Comparison of ENCODE assay signal across 10 mouse cellular contexts in the genomic region with DNA sequence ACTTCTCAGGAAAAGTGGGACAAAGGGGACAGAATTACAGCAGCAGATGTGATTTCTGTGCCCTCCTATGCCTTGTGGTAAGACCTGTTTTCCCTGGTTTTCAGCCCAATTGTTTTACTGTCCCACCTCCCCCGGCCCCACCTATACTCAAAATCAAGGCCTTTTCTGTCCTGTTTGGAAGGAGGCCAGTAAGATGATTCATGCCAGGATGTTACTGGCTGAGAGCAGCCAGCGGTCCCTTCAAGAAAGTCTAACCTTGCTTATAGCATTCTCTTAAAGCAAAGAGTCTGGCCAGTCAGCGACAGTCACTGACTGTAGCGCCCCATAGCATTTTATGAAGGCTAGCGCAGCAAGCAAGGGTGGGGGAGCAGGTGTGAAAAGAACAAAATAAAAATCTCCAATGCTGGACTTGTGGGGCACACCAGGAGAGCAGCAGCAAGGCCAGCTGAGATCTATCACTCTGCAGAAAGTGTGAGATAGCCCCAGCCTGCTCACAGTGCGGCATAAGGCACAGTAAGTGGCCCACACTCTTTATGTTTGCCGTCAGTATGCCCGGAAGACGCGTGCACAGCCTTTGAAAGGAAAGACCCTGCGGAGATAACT. TPM values are rescaled to one million over a fixed set of nuclear protein-coding genes. Genes with fewer than 3 reads are reported as not detected.
DNase-seq lines count a peak whose midpoint lies in the region; ATAC-seq lines count a peak whose summit lies in the region.
"Had no signal": no experiment of that assay in that cellular context is flagged by ENCODE, and none has a peak within 500 bp of the region (broad histone marks: within the 10 kb centered on the region; RNA-seq: fewer than 3 reads in every experiment).

No protein-coding gene starts in this region.

- H3K27ac ChIP-seq in forebrain, embryonic 16.5 days (ENCODE audit: low read length): peak overlapping the region; percentile 45; the same call in 1 of the 2 replicates
- H3K27ac ChIP-seq in forebrain, embryonic 11.5 days (ENCODE audit: low read depth, low read length): no peak overlapping the region
- peak overlapping the region; percentile 74 for H3K27ac ChIP-seq in heart, embryonic 12.5 days (ENCODE audit: poor library complexity, severe bottlenecking)
- H3K27ac ChIP-seq in kidney, embryonic 16.5 days (ENCODE audit: low read length): peak overlapping the region; percentile 80
- peak overlapping the region; percentile 64; the same call in 1 of the 2 replicates for H3K27ac ChIP-seq in stomach, embryonic 15.5 days

- H3K27me3 ChIP-seq in forebrain, embryonic 16.5 days (replicated peaks; ENCODE audit: control insufficient read depth, insufficient read depth, low read length): no peaks in the 10 kb centered on the region
- no peaks in the 10 kb centered on the region for H3K27me3 ChIP-seq in forebrain, embryonic 11.5 days (ENCODE audit: control insufficient read depth, insufficient read depth, low read length)
- no peaks in the 10 kb centered on the region for H3K27me3 ChIP-seq in heart, embryonic 12.5 days (replicated peaks)
- no peaks in the 10 kb centered on the region for H3K27me3 ChIP-seq in kidney, embryonic 16.5 days (ENCODE audit: insufficient read depth, low read length)
- H3K27me3 ChIP-seq in stomach, embryonic 15.5 days (replicated peaks): no peaks in the 10 kb centered on the region
- H3K27me3 ChIP-seq: CH12.LX had no signal

- WGBS in forebrain, embryonic 16.5 days: 63% methylated on average over 11 of the region's 11 CpGs
- WGBS in forebrain, embryonic 11.5 days: 80% methylated on average over 11 of the region's 11 CpGs
- 54% methylated on average over 11 of the region's 11 CpGs for WGBS in heart, embryonic 12.5 days
- WGBS in kidney, embryonic 16.5 days: 57% methylated on average over 11 of the region's 11 CpGs
- 57% methylated on average over 11 of the region's 11 CpGs for WGBS in stomach, embryonic 15.5 days

- no peak overlapping the region for H3K9ac ChIP-seq in forebrain, embryonic 16.5 days (replicated peaks; ENCODE audit: low read depth, low read length)
- no peak overlapping the region for H3K9ac ChIP-seq in forebrain, embryonic 11.5 days (ENCODE audit: low read length)
- H3K9ac ChIP-seq in heart, embryonic 12.5 days: no peak overlapping the region
- H3K9ac ChIP-seq in kidney, embryonic 16.5 days (replicated peaks; ENCODE audit: low read length): no peak overlapping the region; the same call in 1 of the 2 replicates
- H3K9ac ChIP-seq in stomach, embryonic 15.5 days: no peak overlapping the region

- H3K4me3 ChIP-seq in forebrain, embryonic 16.5 days (replicated peaks; ENCODE audit: low read length): no peak overlapping the region
- no peak overlapping the region for H3K4me3 ChIP-seq in forebrain, embryonic 11.5 days (ENCODE audit: low read depth, low read length)
- H3K4me3 ChIP-seq in heart, embryonic 12.5 days: no peak overlapping the region
- no peak overlapping the region for H3K4me3 ChIP-seq in kidney, embryonic 16.5 days (ENCODE audit: low read length)
- H3K4me3 ChIP-seq in stomach, embryonic 15.5 days (replicated peaks): no peak overlapping the region
- H3K4me3 ChIP-seq: erythroblast, embryonic 14.5 days had no signal

- H3K4me1 ChIP-seq in forebrain, embryonic 16.5 days (replicated peaks; ENCODE audit: control insufficient read depth, insufficient read depth, low read length): peaks cover 11% of the 10 kb centered on the region
- no peaks in the 10 kb centered on the region for H3K4me1 ChIP-seq in forebrain, embryonic 11.5 days (replicated peaks; ENCODE audit: control insufficient read depth, insufficient read depth, low read length)
- peaks cover 38% of the 10 kb centered on the region for H3K4me1 ChIP-seq in heart, embryonic 12.5 days (replicated peaks)
- H3K4me1 ChIP-seq in kidney, embryonic 16.5 days (ENCODE audit: insufficient read depth, low read length): peaks cover 30% of the 10 kb centered on the region
- peaks cover 9% of the 10 kb centered on the region; the same call in 1 of the 2 replicates for H3K4me1 ChIP-seq in stomach, embryonic 15.5 days

- ATAC-seq in forebrain, embryonic 16.5 days: no peak
- no peak for ATAC-seq in forebrain, embryonic 11.5 days (replicated peaks; ENCODE audit: low FRiP score)
- ATAC-seq in heart, embryonic 12.5 days (ENCODE audit: insufficient number of reproducible peaks, low FRiP score): 0 out of 2 replicates have a peak, but pooled peaks have one; percentile 12
- no peak for ATAC-seq in kidney, embryonic 16.5 days (ENCODE audit: low FRiP score, low TSS enrichment)
- no peak for ATAC-seq in stomach, embryonic 15.5 days (ENCODE audit: insufficient read depth, low FRiP score, low read depth)

- H3K4me2 ChIP-seq in forebrain, embryonic 16.5 days (ENCODE audit: low read length): no peak overlapping the region
- H3K4me2 ChIP-seq in forebrain, embryonic 11.5 days (ENCODE audit: low read depth, low read length, severe bottlenecking): no peak overlapping the region
- H3K4me2 ChIP-seq in heart, embryonic 12.5 days: no peak overlapping the region
- no peak overlapping the region for H3K4me2 ChIP-seq in kidney, embryonic 16.5 days (replicated peaks; ENCODE audit: low read depth, low read length)
- no peak overlapping the region for H3K4me2 ChIP-seq in stomach, embryonic 15.5 days

- H3K36me3 ChIP-seq in forebrain, embryonic 16.5 days (ENCODE audit: control insufficient read depth, insufficient read depth): no peaks in the 10 kb centered on the region
- no peaks in the 10 kb centered on the region for H3K36me3 ChIP-seq in forebrain, embryonic 11.5 days (ENCODE audit: control insufficient read depth, insufficient read depth, low read length)
- peaks cover 7% of the 10 kb centered on the region for H3K36me3 ChIP-seq in heart, embryonic 12.5 days
- H3K36me3 ChIP-seq in kidney, embryonic 16.5 days (ENCODE audit: insufficient read depth, low read length): no peaks in the 10 kb centered on the region
- H3K36me3 ChIP-seq in stomach, embryonic 15.5 days: no peaks in the 10 kb centered on the region

- H3K9me3 ChIP-seq in forebrain, embryonic 16.5 days (ENCODE audit: control insufficient read depth, low read length): no peaks in the 10 kb centered on the region
- H3K9me3 ChIP-seq in forebrain, embryonic 11.5 days (ENCODE audit: control insufficient read depth, low read length): no peaks in the 10 kb centered on the region
- no peaks in the 10 kb centered on the region for H3K9me3 ChIP-seq in heart, embryonic 12.5 days (replicated peaks)
- no peaks in the 10 kb centered on the region for H3K9me3 ChIP-seq in kidney, embryonic 16.5 days (ENCODE audit: low read length)
- H3K9me3 ChIP-seq in stomach, embryonic 15.5 days: no peaks in the 10 kb centered on the region

- no peak for DNase-seq in forebrain, embryonic 11.5 days (ENCODE audit: low spot score)
- DNase-seq in Muller cell, postnatal 12 days (ENCODE audit: inconsistent ontology term): peak; percentile 42
- DNase-seq in embryo, embryonic 9.5 days (ENCODE audit: extremely low spot score): no peak
- DNase-seq in ovary, postnatal 10 days (ENCODE audit: low spot score): no peak

RNA-seq across cellular contexts. Expression of gene Epas1, which starts 47.8 kb away (rescaled TPM):
- 4.2 and 4.6 TPM in 2 replicates for polyA plus RNA-seq in forebrain, embryonic 16.5 days (2015; fragmentation: Nextera tagmentation; extraction: Ambion mirVana)
- 6.9 TPM in 2 replicates for polyA plus RNA-seq in forebrain, embryonic 11.5 days (2014; fragmentation: Nextera tagmentation; extraction: Ambion mirVana)
- polyA plus RNA-seq in heart, embryonic 12.5 days (2016; fragmentation: Nextera tagmentation; extraction: Ambion mirVana): 7.2 and 9.6 TPM in 2 replicates
- 10.0 and 12.3 TPM in 2 replicates for polyA plus RNA-seq in kidney, embryonic 16.5 days (2015; fragmentation: Nextera tagmentation; extraction: Ambion mirVana)
- polyA plus RNA-seq in stomach, embryonic 15.5 days (2015; fragmentation: Nextera tagmentation; extraction: Ambion mirVana): 4.2 and 5.1 TPM in 2 replicates
